Mouse (Mus musculus) retina, postnatal 1 day (tissue): ENCODE measurements around the gene Olfr462.
"Not testable (repeated sequence)": the region's sequence is repeated elsewhere in the genome, so short reads cannot be mapped to it uniquely, and the experiment has no call there.

Experiments
- DNase-seq: peaks from one replicate; pipeline ENCODE4 v3.0.0-alpha.2; 2012

The Olfr462 gene

DNA sequence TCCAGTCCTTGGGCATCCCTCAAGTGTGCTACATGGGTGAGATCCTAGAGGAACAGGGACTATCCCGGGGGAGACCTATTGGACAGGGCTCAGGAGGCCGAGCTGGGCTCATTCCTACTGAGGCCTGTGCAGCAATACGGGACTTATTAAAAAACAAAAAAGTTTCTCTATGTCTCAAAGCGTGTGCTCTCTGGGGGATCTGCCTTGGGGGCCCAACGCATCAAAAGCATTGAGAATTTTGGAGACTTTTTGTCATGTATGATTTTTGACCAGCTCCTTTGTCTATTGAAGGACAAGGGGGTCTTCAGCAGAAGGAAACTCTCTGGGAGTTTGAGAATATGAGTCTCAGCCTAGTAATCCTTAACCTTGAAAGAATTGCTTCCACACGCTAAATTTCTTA is at the start of gene Olfr462:
Olfr462 (minus strand) TSS at position 101 of the 400 bp plus-strand sequence.
- no peak for DNase-seq

DNA sequence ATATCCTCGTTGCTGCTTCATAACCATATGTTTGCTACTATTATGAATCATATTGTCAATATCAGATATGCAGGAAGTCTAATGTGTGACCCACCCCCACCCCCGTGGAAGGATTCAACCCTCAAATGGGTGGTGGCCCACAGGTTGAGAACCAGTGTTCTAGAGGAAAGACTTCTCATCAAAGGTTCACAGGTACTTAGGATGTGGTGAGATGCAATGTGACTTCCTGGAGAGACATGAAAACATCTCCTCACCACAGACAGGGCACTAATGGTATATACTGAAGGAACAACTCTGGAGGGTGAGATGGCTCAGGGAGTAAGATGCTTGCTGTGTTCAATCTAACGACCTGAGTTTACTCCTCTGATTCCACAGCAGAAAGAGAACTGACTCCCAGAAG is 43.4 kb upstream of the Olfr462 start:
- DNase-seq = no peak

DNA sequence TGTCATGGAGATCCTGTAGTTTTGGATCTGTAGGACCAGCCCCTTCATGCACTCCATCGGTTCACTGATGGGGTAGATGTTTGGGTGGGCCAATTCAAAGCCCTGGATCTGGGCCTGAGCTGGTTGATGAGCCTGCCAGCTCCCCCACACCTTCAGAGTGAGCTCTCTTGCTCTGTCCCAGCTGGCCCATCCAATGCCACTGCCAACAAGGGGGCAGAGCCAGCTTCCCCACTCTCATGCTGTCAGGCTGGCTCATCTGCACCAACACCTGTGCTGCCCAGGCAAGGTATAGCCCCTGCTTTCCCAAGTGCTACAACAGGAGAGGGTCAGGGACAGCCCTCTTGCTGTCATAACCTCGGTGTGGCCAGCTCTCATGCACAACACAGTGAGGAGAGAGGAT is 41.7 kb upstream of the Olfr462 start:
- no peak for DNase-seq

DNA sequence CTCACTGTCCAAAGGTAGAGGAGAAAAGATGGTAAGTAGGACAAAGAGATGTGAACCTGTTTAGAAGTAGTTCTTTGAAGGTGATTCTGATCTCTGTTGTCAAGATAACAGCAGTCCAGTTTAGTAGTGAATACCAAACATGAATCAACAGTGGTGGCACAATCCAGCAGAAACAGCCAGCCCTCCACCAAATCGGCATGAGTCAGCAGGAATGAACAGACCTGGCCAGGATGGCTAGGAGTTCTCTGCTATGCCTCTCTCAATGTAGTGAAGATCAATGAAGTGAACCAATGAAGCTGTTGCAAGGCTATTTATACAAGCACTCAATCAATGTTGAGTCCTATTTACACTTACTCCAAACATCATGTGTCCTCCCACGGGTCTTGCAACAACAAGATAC is 38.3 kb upstream of the Olfr462 start:
- DNase-seq = no peak

DNA sequence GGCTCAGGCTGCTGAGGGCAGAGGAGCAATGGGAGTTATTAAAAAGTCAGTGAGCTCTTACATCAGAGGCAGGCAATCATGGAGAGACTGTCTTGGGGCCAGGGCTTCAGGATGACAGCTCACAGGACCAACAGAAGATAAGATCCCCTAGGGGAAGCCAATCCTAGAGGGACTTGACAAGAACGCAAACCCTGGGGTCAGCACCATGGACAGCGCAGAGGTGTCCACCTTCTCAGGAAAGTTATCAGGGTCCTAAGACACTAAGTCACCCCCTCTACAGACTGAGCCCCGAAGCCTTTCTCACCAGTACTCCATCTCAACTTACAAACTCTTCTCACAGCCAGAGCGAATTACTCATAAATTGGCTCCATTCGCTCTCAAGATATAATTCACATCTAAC is 28.9 kb upstream of the Olfr462 start, which contains the start of gene Olfr464:
Olfr464 (minus strand) TSS at position 2 of the 400 bp plus-strand sequence.
- peak; percentile 53 for DNase-seq

DNA sequence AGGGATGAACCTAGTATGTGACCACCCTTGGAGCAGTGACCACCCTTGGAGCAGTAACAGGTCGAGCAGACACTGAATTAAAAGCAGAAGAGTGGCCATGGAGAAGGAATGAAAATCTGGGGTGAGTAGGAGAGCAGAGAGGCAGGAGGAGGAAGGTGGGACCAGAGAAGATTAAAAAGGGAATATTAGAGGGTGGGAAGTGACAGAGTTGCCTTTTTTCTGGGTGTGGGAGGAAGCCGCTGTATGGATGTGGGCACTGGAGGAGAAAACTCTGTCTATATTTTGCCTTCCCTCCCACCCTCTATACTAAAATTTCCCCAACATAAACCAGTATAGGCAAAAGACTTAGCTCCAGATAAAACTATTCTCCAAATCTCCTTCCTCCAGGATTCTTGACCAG is 28.2 kb upstream of the Olfr462 start:
- DNase-seq = no peak

DNA sequence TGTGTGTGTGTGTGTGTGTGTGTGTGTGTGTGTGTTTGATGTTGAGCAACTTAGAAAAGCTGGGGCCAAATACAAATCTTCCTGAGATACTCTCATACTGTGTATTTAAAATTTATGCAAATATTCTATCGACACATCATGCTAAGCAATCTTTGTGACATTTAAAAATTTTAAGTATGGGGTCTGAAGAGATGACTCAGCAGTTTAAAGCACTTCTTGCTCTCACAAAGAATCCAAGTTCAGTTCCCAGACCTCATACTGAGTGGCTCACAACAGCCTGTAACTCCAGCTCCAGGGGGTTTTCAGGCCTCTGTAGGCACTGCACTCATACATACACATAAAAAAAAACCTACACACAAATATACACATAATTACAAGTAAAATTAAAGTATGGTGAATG is 23.9 kb upstream of the Olfr462 start:
- no peak for DNase-seq

DNA sequence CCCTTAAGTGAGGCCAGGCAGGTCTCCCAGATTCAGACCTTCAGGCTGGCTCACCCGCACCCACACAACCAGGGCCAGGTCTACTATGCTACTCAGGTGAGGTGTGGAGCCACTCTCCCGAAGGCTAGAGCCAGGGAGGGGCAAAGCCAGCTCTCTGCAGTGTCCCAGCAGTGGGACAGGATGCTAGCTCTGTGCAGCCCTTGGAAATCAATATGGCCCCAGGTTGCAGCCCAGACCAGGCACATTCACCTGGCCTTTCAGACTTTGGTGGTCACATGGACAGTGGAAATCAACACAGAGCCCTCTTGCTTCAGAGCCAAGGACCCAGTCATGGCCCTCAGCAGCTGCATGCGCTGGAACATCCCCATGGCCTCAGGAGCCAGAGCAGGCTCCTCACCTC is 12.3 kb upstream of the Olfr462 start:
- DNase-seq = no peak

DNA sequence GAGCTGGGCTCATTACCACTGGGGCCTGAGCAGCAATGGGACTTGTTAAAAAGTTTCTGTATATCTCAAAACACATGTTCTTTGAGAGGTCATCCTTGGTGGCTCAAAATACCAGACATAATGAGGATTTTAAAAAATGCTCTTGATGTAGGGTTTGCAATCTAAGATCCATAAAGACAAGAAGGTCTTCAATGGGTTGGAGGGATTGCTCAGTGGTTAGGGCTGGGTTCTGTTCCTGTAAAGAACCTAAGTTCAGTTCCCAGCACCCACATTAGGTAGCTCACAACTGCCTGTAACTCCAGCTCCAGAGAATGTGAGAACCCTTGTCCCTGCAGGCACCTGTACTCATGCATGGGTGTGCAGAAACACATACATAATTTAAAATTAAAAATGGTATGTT is 5.2 kb upstream of the Olfr462 start, which contains the start of gene Olfr463:
Olfr463 (minus strand) TSS at position 101 of the 400 bp plus-strand sequence.
- no peak for DNase-seq

DNA sequence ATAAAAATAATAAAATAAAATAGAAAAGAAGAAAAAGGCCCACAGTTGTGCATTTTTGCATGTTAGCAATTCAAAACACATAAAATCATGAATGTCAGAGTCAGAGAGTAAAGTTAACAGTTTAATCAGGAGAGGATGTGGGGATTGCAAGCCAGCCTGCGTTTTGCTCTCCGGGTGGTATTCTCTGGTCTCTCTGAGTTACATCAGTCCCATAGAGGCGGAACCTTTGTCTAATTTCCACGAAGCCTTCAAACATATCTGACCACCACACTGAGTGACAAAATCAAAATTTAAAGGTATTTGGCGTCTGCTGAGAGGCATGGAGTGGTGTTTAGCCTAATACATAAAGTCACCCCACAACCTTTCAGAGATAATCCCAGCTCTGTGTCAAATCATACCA is 7.2 kb downstream of the Olfr462 start:
- DNase-seq = no peak

DNA sequence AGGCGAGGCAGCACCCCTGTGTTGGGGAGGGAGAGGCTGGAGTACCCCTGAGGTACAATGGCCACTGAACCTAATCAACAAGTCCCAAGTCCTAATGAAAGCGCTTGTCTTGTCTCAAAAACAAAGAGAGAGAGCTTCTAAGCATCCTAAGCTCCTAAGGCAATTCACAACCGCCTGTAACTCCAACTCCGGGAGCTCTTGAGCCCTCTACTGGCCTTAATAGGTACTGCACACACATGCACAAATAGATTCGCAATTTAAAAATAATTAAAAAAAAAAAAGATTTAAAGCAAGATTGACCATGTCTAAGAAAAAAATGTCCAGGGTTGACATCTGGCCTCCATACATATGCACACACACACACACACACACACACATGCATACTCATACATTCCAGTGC is 8.6 kb downstream of the Olfr462 start:
- peak; percentile 53 for DNase-seq

DNA sequence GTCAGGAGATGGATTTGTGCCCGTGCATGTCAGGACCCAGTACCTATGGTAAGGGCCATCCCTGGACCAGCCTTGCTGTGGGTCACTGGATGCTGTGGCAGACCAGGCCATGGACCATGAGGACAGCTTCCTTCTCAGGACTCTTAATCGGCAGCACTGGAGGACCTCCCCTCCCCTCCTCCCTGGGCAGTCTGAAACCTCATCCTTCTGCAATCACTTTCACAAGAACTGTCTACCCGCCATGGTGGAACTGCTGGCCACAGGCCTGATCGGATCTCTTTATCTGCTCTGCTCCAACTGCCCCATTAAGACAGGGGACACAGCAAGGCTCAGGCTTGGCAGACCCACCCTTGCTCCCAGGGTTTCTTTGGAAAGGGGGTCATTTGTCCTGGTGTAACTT is 10.4 kb downstream of the Olfr462 start:
- no peak for DNase-seq

DNA sequence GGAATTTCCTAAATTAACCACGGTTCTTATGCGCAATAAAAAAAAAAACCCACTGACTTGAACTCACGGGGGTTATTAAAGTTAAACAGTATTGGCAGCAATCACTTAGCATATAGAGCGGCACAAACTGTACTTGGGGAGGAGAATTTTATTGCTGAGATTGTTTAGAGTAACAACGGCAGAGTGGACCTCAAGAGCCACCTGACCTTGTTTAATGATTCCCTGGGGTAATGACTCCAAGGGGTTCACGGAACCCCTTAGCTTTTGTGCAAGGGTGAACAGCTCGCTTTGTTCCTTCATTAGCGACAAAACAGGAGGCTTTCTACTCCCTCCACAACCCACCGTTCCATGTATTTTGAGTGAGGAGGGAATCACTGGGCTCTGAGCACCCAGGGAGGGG is 12.2 kb downstream of the Olfr462 start:
- DNase-seq = no peak

DNA sequence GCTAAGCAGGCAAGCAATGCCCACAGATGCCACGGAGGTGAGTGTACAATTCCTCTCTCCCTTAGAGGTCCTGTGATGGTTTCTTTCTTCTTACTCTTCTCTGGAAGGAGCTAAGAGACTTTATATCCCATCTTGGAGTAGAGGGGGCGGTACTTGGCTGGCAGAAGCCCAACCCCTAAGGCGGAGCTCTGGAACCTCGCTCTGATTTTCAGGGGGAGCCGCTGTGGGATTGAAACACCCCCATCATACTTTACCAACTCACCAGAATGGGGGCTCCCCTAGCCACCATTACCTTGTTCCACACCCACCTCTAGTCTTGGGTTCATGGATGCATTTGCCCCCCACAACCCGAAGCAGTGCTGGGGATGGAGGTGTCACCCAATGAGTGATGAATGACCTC is 16.6 kb downstream of the Olfr462 start, which contains the start of gene Epx:
Epx (minus strand) TSS at position 101 of the 400 bp plus-strand sequence.
- no peak for DNase-seq

DNA sequence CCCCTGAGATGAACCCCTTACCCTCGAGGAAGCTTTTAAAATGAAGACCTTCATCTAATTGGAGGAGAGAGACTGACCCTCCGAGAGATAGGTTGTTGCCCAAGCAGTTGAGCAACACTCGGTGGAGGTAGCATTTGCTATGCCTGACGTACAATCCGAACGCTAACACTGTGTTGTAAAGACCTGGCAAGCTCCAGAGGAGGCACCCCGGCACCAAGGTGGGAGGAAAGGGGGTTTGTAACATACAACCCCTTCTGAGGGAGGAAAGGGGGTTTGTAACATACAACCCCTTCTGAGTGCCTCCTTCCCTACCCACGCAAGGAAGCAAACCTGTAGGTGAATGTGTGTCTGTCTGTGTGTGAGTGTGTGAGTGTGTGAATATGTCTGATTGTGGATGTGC is 20.3 kb downstream of the Olfr462 start:
- DNase-seq = peak; percentile 24

DNA sequence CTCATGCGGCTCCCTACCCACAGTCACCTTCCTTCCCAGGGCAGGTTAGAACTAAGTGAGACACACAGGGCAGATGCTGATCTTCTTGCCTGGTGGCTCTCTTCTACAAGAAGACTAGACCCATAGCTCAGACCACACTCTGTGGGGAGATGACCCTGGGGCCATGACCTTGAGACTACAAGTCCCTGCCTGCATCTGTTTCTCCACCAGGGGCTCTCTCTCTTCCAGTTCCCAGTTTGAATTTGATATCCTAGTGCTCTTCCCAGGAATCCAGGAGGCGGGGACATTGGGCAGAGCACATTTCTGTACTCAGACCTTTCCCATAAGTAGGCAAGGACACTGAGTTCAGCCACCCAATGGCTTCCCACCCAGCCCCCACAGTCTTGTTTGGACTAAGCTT is 22.0 kb downstream of the Olfr462 start:
- DNase-seq = no peak

DNA sequence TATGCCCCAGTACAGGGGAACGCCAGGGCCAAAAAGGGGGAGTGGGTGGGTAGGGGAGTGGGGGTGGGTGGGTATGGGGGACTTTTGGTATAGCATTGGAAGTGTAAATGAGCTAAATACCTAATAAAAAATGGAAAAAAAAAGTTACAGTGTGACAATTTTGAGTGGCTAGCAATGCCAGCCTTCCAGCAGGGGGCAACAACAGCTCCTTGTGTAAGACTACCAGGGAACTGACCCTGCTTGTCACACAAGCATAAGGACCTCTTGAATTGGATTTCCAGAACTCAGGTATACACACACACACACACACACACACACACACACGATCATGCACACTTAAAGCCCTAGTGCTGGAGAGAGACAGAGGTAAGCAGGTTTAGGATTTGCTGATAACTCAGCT is 25.2 kb downstream of the Olfr462 start:
- DNase-seq = not testable (repeated sequence)

DNA sequence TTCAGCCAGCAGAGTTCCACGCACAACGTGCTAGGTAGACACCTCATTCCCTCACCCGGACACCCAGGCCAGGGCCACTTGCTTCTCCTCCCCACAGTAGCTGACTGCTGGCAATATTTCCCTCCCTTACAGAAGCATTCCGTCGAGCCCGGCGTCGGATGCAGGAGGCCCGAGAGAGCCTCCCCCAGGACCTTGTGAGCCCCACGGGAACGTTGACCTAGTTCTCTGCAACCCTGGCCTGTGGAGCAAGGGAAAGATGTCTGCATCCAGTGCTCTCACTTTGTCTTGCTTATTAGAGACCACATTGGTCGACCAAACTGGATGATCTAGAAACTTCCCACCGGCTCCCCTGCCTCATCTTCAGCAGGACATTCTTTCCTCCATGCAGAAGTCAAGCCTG is 29.3 kb downstream of the Olfr462 start:
- no peak for DNase-seq

DNA sequence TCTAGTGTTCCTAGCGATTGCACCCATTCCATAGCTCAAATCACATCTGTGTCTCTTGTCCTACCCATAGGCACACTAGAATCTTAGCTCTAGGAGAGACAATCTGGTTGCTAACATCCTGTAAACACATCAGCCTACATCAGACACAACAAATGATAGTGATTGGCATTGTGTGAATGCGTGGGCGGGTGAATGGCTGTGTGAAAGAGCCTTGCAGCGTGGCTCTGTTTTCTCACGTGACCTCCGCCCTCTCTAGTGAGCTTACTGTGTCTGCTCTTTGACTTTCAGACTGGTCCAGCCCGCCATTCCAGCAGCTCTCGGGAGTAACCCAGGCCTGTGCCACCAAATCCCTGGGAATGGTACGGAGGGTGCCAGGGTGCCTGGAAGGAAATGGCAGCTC is 31.6 kb downstream of the Olfr462 start:
- no peak for DNase-seq

DNA sequence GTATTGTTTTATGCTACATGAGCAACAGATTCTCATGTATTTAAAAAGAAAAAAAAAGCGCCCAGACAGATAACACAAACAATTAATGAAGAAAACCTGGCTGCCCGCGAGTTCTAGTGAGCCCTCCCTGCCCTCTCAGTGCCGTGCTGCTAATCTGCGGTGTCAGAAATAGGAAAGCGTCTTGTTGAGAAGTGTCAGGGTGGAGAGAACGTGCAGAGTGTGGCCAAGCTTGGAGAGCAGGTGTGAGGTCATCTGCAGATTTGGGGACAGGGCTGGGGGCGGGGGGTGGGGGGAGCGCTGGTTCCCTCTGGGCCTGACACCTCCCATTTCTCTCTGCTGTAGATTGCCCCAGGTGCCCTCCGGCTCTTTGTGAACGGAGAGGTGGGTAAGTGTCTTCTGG is 32.8 kb downstream of the Olfr462 start:
- no peak for DNase-seq

DNA sequence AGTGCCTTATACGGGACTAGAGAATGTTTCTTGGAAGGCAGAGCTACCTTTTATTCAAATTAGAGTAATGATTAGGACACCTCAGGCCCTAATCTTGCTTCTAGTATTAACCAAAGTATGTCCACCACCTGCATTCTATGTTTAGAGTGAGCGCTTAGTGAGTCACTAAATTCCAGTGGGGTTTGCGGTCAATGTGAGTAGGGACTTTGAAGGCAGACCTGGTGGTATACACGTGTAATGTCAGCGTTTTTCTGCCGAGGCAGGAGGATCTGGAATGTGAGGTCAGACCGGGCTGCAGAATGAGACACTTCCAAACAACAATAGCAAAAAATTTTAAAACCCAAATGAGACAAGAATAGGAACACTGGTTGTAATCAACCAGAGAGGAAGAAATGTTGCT is 37.5 kb downstream of the Olfr462 start:
- no peak for DNase-seq

DNA sequence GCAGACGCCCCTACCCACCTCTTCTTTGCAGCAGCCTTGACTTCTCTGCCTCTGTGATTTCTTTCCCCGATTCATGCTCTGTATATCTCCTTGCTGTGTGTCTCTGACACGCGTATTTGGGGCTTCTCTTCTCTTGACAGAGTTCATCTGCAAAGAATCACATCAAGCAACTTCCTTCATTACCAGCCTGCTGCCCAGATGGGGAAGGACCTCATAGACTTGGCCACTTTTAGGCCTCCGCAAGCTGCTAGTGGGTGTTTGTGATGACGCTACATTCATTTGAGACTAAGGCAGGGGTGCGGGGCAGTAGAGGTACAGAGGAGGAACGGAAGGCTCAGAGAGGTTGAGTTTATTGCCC is 38.5 kb downstream of the Olfr462 start:
- no peak for DNase-seq

DNA sequence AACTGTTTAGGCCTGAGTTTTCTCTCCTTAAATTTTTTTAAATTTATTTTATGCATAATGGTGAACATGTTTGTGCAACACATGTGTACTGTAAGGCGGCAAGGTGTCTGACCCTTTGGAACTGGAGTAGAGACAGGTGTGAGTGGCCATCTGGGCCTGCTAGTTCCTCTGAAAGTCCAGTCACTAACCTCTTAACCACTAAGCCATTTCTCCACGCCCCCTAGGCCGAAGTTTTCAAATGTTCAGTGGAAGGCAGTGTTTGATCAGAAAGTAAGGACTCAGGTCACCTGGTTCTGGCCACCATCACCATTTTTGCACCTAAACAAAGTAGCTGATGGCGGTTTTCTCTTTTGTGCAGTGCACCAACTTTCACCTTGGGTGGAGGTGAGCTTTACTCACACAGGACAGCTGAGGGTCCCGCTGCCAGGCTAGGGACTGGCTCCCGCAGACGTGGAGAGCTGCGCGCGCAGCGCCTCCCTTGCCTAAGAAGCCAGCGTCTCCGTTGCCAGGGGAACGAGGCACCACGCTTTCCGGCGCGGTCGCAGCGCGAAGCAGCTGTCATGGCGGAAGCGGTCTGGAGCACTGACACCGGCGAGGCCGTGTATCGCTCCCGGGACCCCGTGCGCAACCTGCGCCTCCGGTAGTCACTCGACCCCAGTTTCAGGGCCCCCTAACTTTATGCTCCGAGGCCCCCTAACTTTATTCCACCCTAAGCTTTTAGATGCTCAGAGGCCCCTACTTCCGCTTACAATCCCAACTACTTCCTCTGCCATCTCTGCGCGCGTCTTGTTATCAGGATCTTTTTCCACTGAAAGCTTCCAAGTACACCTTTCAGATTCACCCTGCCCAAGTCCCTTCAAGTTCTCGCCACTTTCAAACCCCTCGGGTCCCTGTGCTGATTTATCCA is 39.1 kb downstream of the Olfr462 start, which contains the start of gene Mks1:
Mks1 (plus strand) TSS at position 526 of the 907 bp plus-strand sequence.
- peak; percentile 95 for DNase-seq

DNA sequence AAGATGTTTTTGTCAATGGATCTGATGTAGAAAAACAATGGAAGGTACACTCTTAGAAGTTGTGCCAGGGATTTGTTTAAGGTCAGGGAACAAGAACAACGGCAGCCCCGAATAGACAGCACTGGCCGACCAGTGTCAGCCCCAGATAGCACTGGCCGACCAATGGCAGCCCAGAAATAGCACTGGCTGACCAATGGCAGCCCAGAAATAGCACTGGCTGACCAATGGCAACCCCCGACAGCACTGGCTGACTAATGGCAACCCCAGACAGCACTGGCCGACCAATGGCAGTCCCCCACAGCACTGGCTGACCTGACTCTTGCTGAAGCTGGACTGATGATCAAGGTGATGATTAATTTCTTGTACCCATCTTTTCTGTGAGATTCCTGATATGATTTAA is 44.2 kb downstream of the Olfr462 start:
- DNase-seq = peak; percentile 68
